Mouse (Mus musculus): Measurements from ENCODE around the gene Rimbp3. TPM values are rescaled to one million over a fixed set of nuclear protein-coding genes. Genes with fewer than 3 reads are reported as not detected.
"Not testable (repeated sequence)": the region's sequence is repeated elsewhere in the genome, so short reads cannot be mapped to it uniquely, and the experiment has no call there.

The Rimbp3 gene
- total RNA-seq, 4 experiments from 2014 or later = 0.05 TPM; not detected in 2

GRCm38 (mm10) chr16:17216934-17217633 is 8.7 kb downstream of the Rimbp3 start:
- DNase-seq (ENCODE audit: low spot score in 2 of 2) = no peak

- no peak for DNase-seq (ENCODE audit: low spot score in 2 of 2)
Measured at GRCm38 (mm10) chr16:17220127-17220733, 11.8 kb downstream of the Rimbp3 start.

- DNase-seq (ENCODE audit: low spot score in 2 of 2) = peak; percentile 84 to 87
Measured at GRCm38 (mm10) chr16:17222197-17222596, 13.8 kb downstream of the Rimbp3 start.

- no peak for DNase-seq (ENCODE audit: low spot score in 2 of 2)
Measured at GRCm38 (mm10) chr16:17225584-17225983, 17.2 kb downstream of the Rimbp3 start.

- no peak for DNase-seq (ENCODE audit: low spot score in 2 of 2)
Measured at GRCm38 (mm10) chr16:17226496-17226895, 18.1 kb downstream of the Rimbp3 start.

- DNase-seq (ENCODE audit: low spot score in 2 of 2) = not testable (repeated sequence)
Measured at GRCm38 (mm10) chr16:17231523-17231922, 23.1 kb downstream of the Rimbp3 start.

- DNase-seq (ENCODE audit: low spot score in 2 of 2) = peak; percentile 92
Measured at GRCm38 (mm10) chr16:17232794-17233701, 24.6 kb downstream of the Rimbp3 start, which contains the start of gene Hic2. Gene Hic2, plus strand, starts transcription at chr16:17233572.

GRCm38 (mm10) chr16:17233702-17234498 is 25.5 kb downstream of the Rimbp3 start:
- DNase-seq (ENCODE audit: low spot score in 2 of 2) = peak in 1 of 2 experiments; percentile 11

- no peak for DNase-seq (ENCODE audit: low spot score in 2 of 2)
Measured at GRCm38 (mm10) chr16:17234499-17234895, 26.1 kb downstream of the Rimbp3 start.

- no peak for DNase-seq (ENCODE audit: low spot score in 2 of 2)
Measured at GRCm38 (mm10) chr16:17234916-17235665, 26.7 kb downstream of the Rimbp3 start.

- DNase-seq (ENCODE audit: low spot score in 2 of 2) = no peak
Measured at GRCm38 (mm10) chr16:17237634-17238033, 29.2 kb downstream of the Rimbp3 start.

GRCm38 (mm10) chr16:17239409-17239808 is 31.0 kb downstream of the Rimbp3 start:
- DNase-seq (ENCODE audit: low spot score in 2 of 2) = no peak

GRCm38 (mm10) chr16:17243731-17244130 is 35.3 kb downstream of the Rimbp3 start:
- no peak for DNase-seq (ENCODE audit: low spot score in 2 of 2)

- no peak for DNase-seq (ENCODE audit: low spot score in 2 of 2)
Measured at GRCm38 (mm10) chr16:17244996-17245395, 36.6 kb downstream of the Rimbp3 start.

GRCm38 (mm10) chr16:17247727-17248126 is 39.3 kb downstream of the Rimbp3 start:
- no peak for DNase-seq (ENCODE audit: low spot score in 2 of 2)

- DNase-seq (ENCODE audit: low spot score in 2 of 2) = no peak
Measured at GRCm38 (mm10) chr16:17249135-17249534, 40.7 kb downstream of the Rimbp3 start.

- DNase-seq (ENCODE audit: low spot score in 2 of 2) = no peak
Measured at GRCm38 (mm10) chr16:17251539-17251938, 43.1 kb downstream of the Rimbp3 start.

GRCm38 (mm10) chr16:17252086-17252726 is 43.8 kb downstream of the Rimbp3 start:
- DNase-seq (ENCODE audit: low spot score in 2 of 2) = no peak

GRCm38 (mm10) chr16:17252841-17253240 is 44.4 kb downstream of the Rimbp3 start:
- DNase-seq (ENCODE audit: low spot score in 2 of 2) = no peak
